Mouse (Mus musculus) lung, postnatal 0 days (tissue): ENCODE data around the gene Mylk.

Experiments
- CTCF ChIP-seq: IDR thresholded peaks from 2 replicates; pipeline ENCODE4 v1.5.1; 2016; ENCODE audit warnings: antibody characterized with exemption, mild to moderate bottlenecking
- EP300 ChIP-seq: IDR thresholded peaks from 2 replicates; pipeline ENCODE4 v1.6.1; 2016; ENCODE audit warnings: antibody characterized with exemption, mild to moderate bottlenecking, control low read depth

DNA sequence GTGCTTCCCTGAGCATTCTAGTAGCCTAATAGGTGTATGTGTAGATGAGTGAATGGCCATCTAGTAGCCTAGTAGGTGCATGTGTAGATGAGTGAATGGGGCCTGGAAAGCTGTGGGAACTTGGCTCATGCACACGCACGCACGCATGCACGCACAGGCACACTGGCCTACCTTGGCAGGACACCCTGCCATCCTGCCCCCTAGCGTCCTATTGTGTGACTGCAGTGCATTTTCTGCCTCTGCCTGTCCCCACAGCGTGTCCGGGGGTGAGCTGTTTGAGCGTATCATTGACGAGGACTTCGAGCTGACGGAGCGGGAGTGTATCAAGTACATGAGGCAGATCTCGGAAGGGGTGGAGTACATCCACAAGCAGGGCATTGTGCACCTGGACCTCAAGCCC is 231.6 kb downstream of the Mylk start:
- TF ChIP-seq EP300 (no peak), CTCF (peak; percentile 77)
